Mouse (Mus musculus) lung, embryonic 15.5 days (tissue): ENCODE measurements around the gene Dock1. TPM values are rescaled to one million over a fixed set of nuclear protein-coding genes. Genes with fewer than 3 reads are reported as not detected.
A peak's percentile ranks its signal among the peaks of the same experiment; 100 is the strongest.

ENCODE experiments used
- ATAC-seq: fragments of 200-750 bp; cut with Nextera tagmentation; 2 replicates; pipeline ENCODE4 v1.8.0; 2017; ENCODE audit warnings: moderate number of reproducible peaks, borderline replicate concordance; ENCODE audit not compliant: low FRiP score, low TSS enrichment; ENCODE audit errors: extremely low read depth
- H3K27ac ChIP-seq: fragments of 300-500 bp; sonication (generic); 2 replicates; pipeline ENCODE4 v1.5.1; 2015; ENCODE audit warnings: moderate library complexity, mild to moderate bottlenecking, inconsistent platforms
- H3K27me3 ChIP-seq: fragments of 300-500 bp; sonication (generic); 2 replicates; pipeline ENCODE4 v1.6.1; 2015; ENCODE audit warnings: inconsistent platforms
- H3K36me3 ChIP-seq: fragments of 300-500 bp; sonication (generic); 2 replicates; pipeline ENCODE4 v1.6.1; 2015; ENCODE audit warnings: inconsistent platforms
- H3K4me1 ChIP-seq: fragments of 300-500 bp; sonication (generic); 2 replicates; pipeline ENCODE4 v1.6.1; 2015; ENCODE audit warnings: inconsistent platforms
- H3K4me2 ChIP-seq: fragments of 300-500 bp; sonication (generic); 2 replicates; pipeline ENCODE4 v1.6.1; 2015; ENCODE audit warnings: inconsistent platforms, mild to moderate bottlenecking, moderate library complexity
- H3K4me3 ChIP-seq: fragments of 300-500 bp; sonication (generic); 2 replicates; pipeline ENCODE4 v1.5.1; 2015; ENCODE audit warnings: mild to moderate bottlenecking, inconsistent platforms
- H3K9ac ChIP-seq: fragments of 300-500 bp; sonication (generic); 2 replicates; pipeline ENCODE4 v1.6.1; 2015; ENCODE audit warnings: inconsistent platforms
- H3K9me3 ChIP-seq: fragments of 300-500 bp; sonication (generic); 2 replicates; pipeline ENCODE4 v1.6.1; 2016; ENCODE audit warnings: inconsistent platforms
- WGBS: fragments of 180-500 bp; shearing (Covaris S2); methylation state at CpG from one replicate; pipeline ENCODE4 v1.1.7; 2015; 5-methylcytosine and 5-hydroxymethylcytosine counted together
- polyA plus RNA-seq: library from polyadenylated mRNA; unstranded; fragments of >200 nt; fragmentation: Nextera tagmentation; extraction: Ambion mirVana; gene quantifications from 2 replicates; pipeline ENCODE4 v1.2.1, GENCODE M21; 2015

Gene Dock1
- polyA plus RNA-seq, 1 experiment from 2014 or later: 43.7 TPM

- peak within 1 kb of the TSS; percentile 43 for H3K9ac ChIP-seq
- peaks cover 8% of the 10 kb centered on the region; the same call in 1 of the 2 replicates for H3K27me3 ChIP-seq
- no peaks in the 10 kb centered on the region for H3K9me3 ChIP-seq
- peak within 1 kb of the TSS; percentile 96 for H3K4me2 ChIP-seq
- under 1% methylated on average over 48 of the region's 71 CpGs for WGBS
- no peak within 1 kb of the TSS for H3K27ac ChIP-seq
- no peaks in the 10 kb centered on the region for H3K36me3 ChIP-seq
- peak; percentile 83 for ATAC-seq
- H3K4me3 ChIP-seq: peak within 1 kb of the TSS; percentile 51
- H3K4me1 ChIP-seq: peaks cover 19% of the 10 kb centered on the region
Observed at GRCm38 (mm10) chr7:134937927-134938609, 267.6 kb downstream of the Dock1 start, which contains the start of gene Fam196a. Fam196a (minus strand) TSS chr7:134938430.

GRCm38 (mm10) chr7:134941891-134942290 lies 271.4 kb downstream of the Dock1 start:
- H3K27me3 ChIP-seq: peaks cover 5% of the 10 kb centered on the region; the same call in 1 of the 2 replicates
- ATAC-seq: no peak

GRCm38 (mm10) chr7:134943063-134943462 lies 272.6 kb downstream of the Dock1 start:
- Histone ChIP-seq H3K4me3 (no peak overlapping the region), H3K9ac (no peak overlapping the region), H3K9me3 (no peaks in the 10 kb centered on the region), H3K4me1 (peaks cover 6% of the 10 kb centered on the region; the same call in 1 of the 2 replicates), H3K36me3 (no peaks in the 10 kb centered on the region), H3K27me3 (no peaks in the 10 kb centered on the region), H3K4me2 (no peak overlapping the region), H3K27ac (no peak overlapping the region)
- 73% methylated on average over 6 of the region's 6 CpGs for WGBS
- no peak for ATAC-seq

More at GRCm38 (mm10) chr7:134941891-134942290, 271.4 kb downstream of the Dock1 start:
- Histone ChIP-seq H3K4me3 (no peak overlapping the region), H3K9me3 (no peaks in the 10 kb centered on the region), H3K36me3 (no peaks in the 10 kb centered on the region), H3K4me2 (no peak overlapping the region), H3K9ac (no peak overlapping the region), H3K4me1 (peaks cover 15% of the 10 kb centered on the region), H3K27ac (no peak overlapping the region)
- WGBS: 90% methylated on average over 6 of the region's 6 CpGs

GRCm38 (mm10) chr7:134943701-134944100 lies 273.2 kb downstream of the Dock1 start:
- ATAC-seq: no peak
- no peak overlapping the region for H3K9ac ChIP-seq
- 72% methylated on average over 7 of the region's 7 CpGs for WGBS
- H3K4me1 ChIP-seq: peaks cover 2% of the 10 kb centered on the region; the same call in 1 of the 2 replicates
- no peaks in the 10 kb centered on the region for H3K36me3 ChIP-seq
- H3K27ac ChIP-seq: no peak overlapping the region
- no peak overlapping the region for H3K4me2 ChIP-seq
- no peaks in the 10 kb centered on the region for H3K9me3 ChIP-seq
- no peak overlapping the region for H3K4me3 ChIP-seq
- no peaks in the 10 kb centered on the region for H3K27me3 ChIP-seq

- Histone ChIP-seq H3K9ac (no peak overlapping the region), H3K27me3 (no peaks in the 10 kb centered on the region), H3K9me3 (no peaks in the 10 kb centered on the region), H3K27ac (no peak overlapping the region), H3K4me1 (no peaks in the 10 kb centered on the region), H3K4me3 (no peak overlapping the region), H3K4me2 (no peak overlapping the region), H3K36me3 (no peaks in the 10 kb centered on the region)
- 88% methylated on average over 7 of the region's 7 CpGs for WGBS
- ATAC-seq: no peak
Observed at GRCm38 (mm10) chr7:134945925-134946716, 275.7 kb downstream of the Dock1 start.

GRCm38 (mm10) chr7:134959086-134959485 lies 288.6 kb downstream of the Dock1 start:
- Histone ChIP-seq H3K4me1 (no peaks in the 10 kb centered on the region), H3K27ac (no peak overlapping the region), H3K36me3 (no peaks in the 10 kb centered on the region), H3K4me2 (no peak overlapping the region), H3K27me3 (no peaks in the 10 kb centered on the region), H3K4me3 (no peak overlapping the region), H3K9me3 (no peaks in the 10 kb centered on the region), H3K9ac (no peak overlapping the region)
- WGBS: 74% methylated on average over 6 of the region's 6 CpGs
- no peak for ATAC-seq

GRCm38 (mm10) chr7:134960871-134961270 lies 290.4 kb downstream of the Dock1 start:
- Histone ChIP-seq H3K36me3 (no peaks in the 10 kb centered on the region), H3K4me2 (no peak overlapping the region), H3K27ac (no peak overlapping the region), H3K27me3 (no peaks in the 10 kb centered on the region), H3K9me3 (no peaks in the 10 kb centered on the region), H3K9ac (no peak overlapping the region), H3K4me3 (no peak overlapping the region), H3K4me1 (no peaks in the 10 kb centered on the region)
- WGBS: 57% methylated on average over 4 of the region's 4 CpGs
- ATAC-seq: no peak

- H3K4me3 ChIP-seq: no peak overlapping the region
- no peaks in the 10 kb centered on the region for H3K4me1 ChIP-seq
- ATAC-seq: peak; percentile 35; the same call in 1 of the 2 replicates
- H3K4me2 ChIP-seq: no peak overlapping the region
- H3K27ac ChIP-seq: no peak overlapping the region
- H3K9me3 ChIP-seq: no peaks in the 10 kb centered on the region
- 61% methylated on average over 2 of the region's 2 CpGs for WGBS
- H3K9ac ChIP-seq: no peak overlapping the region
- no peaks in the 10 kb centered on the region for H3K27me3 ChIP-seq
- H3K36me3 ChIP-seq: no peaks in the 10 kb centered on the region
Observed at GRCm38 (mm10) chr7:134961608-134962007, 291.2 kb downstream of the Dock1 start.

- Histone ChIP-seq H3K4me3 (no peak overlapping the region), H3K27ac (no peak overlapping the region), H3K27me3 (no peaks in the 10 kb centered on the region), H3K9ac (no peak overlapping the region), H3K4me1 (no peaks in the 10 kb centered on the region), H3K36me3 (no peaks in the 10 kb centered on the region), H3K4me2 (no peak overlapping the region), H3K9me3 (no peaks in the 10 kb centered on the region)
- 93% methylated on average over 3 of the region's 3 CpGs for WGBS
- no peak for ATAC-seq
Observed at GRCm38 (mm10) chr7:134990244-134990643, 319.8 kb downstream of the Dock1 start.

GRCm38 (mm10) chr7:134990911-134991310 lies 320.5 kb downstream of the Dock1 start:
- H3K9ac ChIP-seq: no peak overlapping the region
- no peak overlapping the region for H3K4me3 ChIP-seq
- WGBS: 91% methylated on average over 2 of the region's 2 CpGs
- no peak for ATAC-seq
- H3K27me3 ChIP-seq: no peaks in the 10 kb centered on the region
- no peaks in the 10 kb centered on the region for H3K36me3 ChIP-seq
- H3K27ac ChIP-seq: no peak overlapping the region
- no peaks in the 10 kb centered on the region for H3K4me1 ChIP-seq
- H3K9me3 ChIP-seq: no peaks in the 10 kb centered on the region
- H3K4me2 ChIP-seq: no peak overlapping the region

- Histone ChIP-seq H3K9ac (no peak overlapping the region), H3K4me3 (no peak overlapping the region), H3K4me2 (no peak overlapping the region), H3K4me1 (no peaks in the 10 kb centered on the region), H3K36me3 (no peaks in the 10 kb centered on the region), H3K9me3 (no peaks in the 10 kb centered on the region), H3K27me3 (no peaks in the 10 kb centered on the region), H3K27ac (no peak overlapping the region)
- 80% methylated on average over 5 of the region's 5 CpGs for WGBS
- ATAC-seq: no peak
Observed at GRCm38 (mm10) chr7:134994983-134995382, 324.5 kb downstream of the Dock1 start.

- WGBS: 91% methylated on average over 1 of the region's 1 CpGs
- no peak for ATAC-seq
- H3K27ac ChIP-seq: no peak overlapping the region
- H3K27me3 ChIP-seq: no peaks in the 10 kb centered on the region
- no peak overlapping the region for H3K4me2 ChIP-seq
- H3K4me3 ChIP-seq: no peak overlapping the region
- no peaks in the 10 kb centered on the region; the same call in 1 of the 2 replicates for H3K36me3 ChIP-seq
- H3K9me3 ChIP-seq: no peaks in the 10 kb centered on the region
- no peaks in the 10 kb centered on the region for H3K4me1 ChIP-seq
- H3K9ac ChIP-seq: no peak overlapping the region
Observed at GRCm38 (mm10) chr7:135002216-135002615, 331.8 kb downstream of the Dock1 start.
